Mouse (Mus musculus) lung, postnatal 0 days (tissue): ENCODE results near the gene Dtx1.

Source experiments
- CTCF ChIP-seq: IDR thresholded peaks from 2 replicates; pipeline ENCODE4 v1.5.1; 2016; ENCODE audit warnings: antibody characterized with exemption, mild to moderate bottlenecking
- EP300 ChIP-seq: IDR thresholded peaks from 2 replicates; pipeline ENCODE4 v1.6.1; 2016; ENCODE audit warnings: antibody characterized with exemption, mild to moderate bottlenecking, control low read depth

- TF ChIP-seq CTCF = no peak
- no peak for TF ChIP-seq EP300
Measured at GRCm38 (mm10) chr5:120718600-120719378, 7.1 kb upstream of the Dtx1 start.
